Mouse (Mus musculus): ENCODE measurements at regions not wholly inside any gene's neighbourhood (a gene's known extent, or its start where the extent isn't known, plus 50 kb on each side); places are given as distances from the start of the nearest gene placed in this dataset.

DNA sequence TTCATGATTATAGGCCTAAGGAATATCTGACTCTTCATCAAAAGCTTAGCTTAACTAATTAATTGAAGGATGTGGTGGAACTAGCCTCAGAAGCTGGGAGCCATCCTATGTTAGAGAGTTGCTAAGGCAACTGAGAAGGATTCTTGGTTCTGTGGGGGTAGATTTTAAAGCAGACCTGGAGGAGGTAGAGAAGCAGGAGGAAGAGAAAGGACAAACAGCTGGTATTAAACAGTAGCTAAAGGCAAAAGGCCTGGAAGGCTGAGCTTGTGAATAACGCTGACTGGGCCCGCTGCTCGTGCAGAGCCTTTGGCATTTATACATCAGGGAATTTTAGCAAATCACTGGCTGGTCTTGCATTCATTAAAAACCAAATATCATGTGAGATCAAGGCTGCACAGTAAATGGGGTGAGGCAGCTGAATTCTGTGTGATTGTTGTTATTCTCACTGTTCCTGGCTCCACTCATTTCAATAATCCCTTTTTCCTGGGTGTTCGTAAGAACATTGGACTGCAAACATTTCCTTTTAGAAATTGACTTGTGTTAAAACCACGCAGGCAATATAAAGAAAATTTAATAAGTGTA lies 121.1 kb upstream of the B430305J03Rik start:
- TF ChIP-seq GATA1 (IDR thresholded peaks at IDR 0.05; ENCODE audit: borderline replicate concordance, low read length) (no peak), FLI1 (IDR thresholded peaks at IDR 0.05; ENCODE audit: low read length) (no peak)

GRCm38 (mm10) chr3:61478861-61479584 lies 113.3 kb upstream of the B430305J03Rik start:
- H3K4me1 ChIP-seq, result peaks cover 46% of the 10 kb centered on the region
- no peaks in the 10 kb centered on the region for H3K9me3 ChIP-seq
- no peak overlapping the region for H3K4me3 ChIP-seq (replicated peaks)
- no peaks in the 10 kb centered on the region for H3K36me3 ChIP-seq (replicated peaks; ENCODE audit: low read length)
- TF ChIP-seq GATA1 (IDR thresholded peaks at IDR 0.05; ENCODE audit: borderline replicate concordance, low read length) (no peak), FLI1 (IDR thresholded peaks at IDR 0.05; ENCODE audit: low read length) (no peak)
- H3K27me3 ChIP-seq (replicated peaks), result no peaks in the 10 kb centered on the region

More for the DNA sequence above, 121.1 kb upstream of the B430305J03Rik start:
- Histone ChIP-seq H3K27me3 (replicated peaks) (no peaks in the 10 kb centered on the region), H3K4me1 (peaks cover 30% of the 10 kb centered on the region), H3K9me3 (no peaks in the 10 kb centered on the region), H3K36me3 (replicated peaks; ENCODE audit: low read length) (no peaks in the 10 kb centered on the region), H3K4me3 (replicated peaks) (no peak overlapping the region)

GRCm38 (mm10) chr3:61475018-61475417 lies 109.3 kb upstream of the B430305J03Rik start:
- peak overlapping the region; percentile 31 for H3K4me3 ChIP-seq (replicated peaks)
- TF ChIP-seq GATA1 (IDR thresholded peaks at IDR 0.05; ENCODE audit: borderline replicate concordance, low read length) (peak; percentile 31; the same call in 1 of the 3 replicates), FLI1 (IDR thresholded peaks at IDR 0.05; ENCODE audit: low read length) (no peak)
- H3K4me1 ChIP-seq, result peaks cover 70% of the 10 kb centered on the region
- H3K27me3 ChIP-seq (replicated peaks), result no peaks in the 10 kb centered on the region
- peaks cover 5% of the 10 kb centered on the region for H3K36me3 ChIP-seq (replicated peaks; ENCODE audit: low read length)
- H3K9me3 ChIP-seq, result no peaks in the 10 kb centered on the region

DNA sequence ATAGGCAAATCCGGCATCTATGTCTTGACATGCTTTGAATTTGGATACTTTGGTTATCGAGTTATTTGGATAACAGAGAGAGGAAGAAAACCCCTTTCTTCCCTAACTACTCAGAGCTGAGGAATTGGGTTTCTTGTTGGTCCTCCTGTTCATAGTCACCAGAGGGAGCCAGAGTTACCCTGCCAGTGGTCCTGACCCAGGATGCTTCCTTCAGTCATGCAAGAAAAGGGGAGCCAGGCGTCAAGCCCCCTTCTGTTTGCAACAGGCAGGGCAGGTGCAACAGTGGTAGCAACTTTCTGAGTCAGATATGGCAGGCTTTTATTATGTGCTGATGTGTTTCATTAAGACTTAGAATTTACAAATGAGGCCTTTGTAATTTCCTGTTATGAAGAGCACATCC lies 101.4 kb upstream of the B430305J03Rik start:
- TF ChIP-seq GATA1 (IDR thresholded peaks at IDR 0.05; ENCODE audit: borderline replicate concordance, low read length) (no peak), FLI1 (IDR thresholded peaks at IDR 0.05; ENCODE audit: low read length) (no peak)
- H3K9me3 ChIP-seq, result no peaks in the 10 kb centered on the region
- no peak overlapping the region for H3K4me3 ChIP-seq (replicated peaks)
- H3K4me1 ChIP-seq, result peaks cover 50% of the 10 kb centered on the region
- H3K27me3 ChIP-seq (replicated peaks), result no peaks in the 10 kb centered on the region
- peaks cover 5% of the 10 kb centered on the region for H3K36me3 ChIP-seq (replicated peaks; ENCODE audit: low read length)

DNA sequence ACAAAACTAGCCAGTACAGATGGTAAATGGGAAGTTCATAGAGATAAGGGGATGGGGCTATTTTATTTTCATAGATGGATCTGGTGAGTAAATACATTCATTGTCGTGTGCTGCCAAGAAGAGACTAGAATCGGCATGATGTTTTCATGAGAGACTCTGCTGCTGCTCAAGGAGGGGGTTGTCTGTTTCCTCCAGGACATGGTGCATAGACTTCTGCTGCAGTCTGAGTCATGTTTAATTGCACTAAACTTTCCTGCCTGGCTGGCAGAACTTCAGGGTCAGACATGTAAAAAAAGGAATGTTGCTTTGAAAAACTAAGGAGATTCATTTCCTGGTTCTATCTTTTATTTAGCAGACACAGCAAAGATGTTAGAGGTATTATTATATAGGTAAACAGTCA lies 100.9 kb upstream of the B430305J03Rik start:
- Histone ChIP-seq H3K9me3 (no peaks in the 10 kb centered on the region), H3K4me1 (peaks cover 46% of the 10 kb centered on the region), H3K27me3 (replicated peaks) (no peaks in the 10 kb centered on the region), H3K4me3 (replicated peaks) (no peak overlapping the region), H3K36me3 (replicated peaks; ENCODE audit: low read length) (peaks cover 5% of the 10 kb centered on the region)
- no peak for TF ChIP-seq GATA1 (IDR thresholded peaks at IDR 0.05; ENCODE audit: borderline replicate concordance, low read length)
- TF ChIP-seq FLI1 (IDR thresholded peaks at IDR 0.05; ENCODE audit: low read length), result no peak

DNA sequence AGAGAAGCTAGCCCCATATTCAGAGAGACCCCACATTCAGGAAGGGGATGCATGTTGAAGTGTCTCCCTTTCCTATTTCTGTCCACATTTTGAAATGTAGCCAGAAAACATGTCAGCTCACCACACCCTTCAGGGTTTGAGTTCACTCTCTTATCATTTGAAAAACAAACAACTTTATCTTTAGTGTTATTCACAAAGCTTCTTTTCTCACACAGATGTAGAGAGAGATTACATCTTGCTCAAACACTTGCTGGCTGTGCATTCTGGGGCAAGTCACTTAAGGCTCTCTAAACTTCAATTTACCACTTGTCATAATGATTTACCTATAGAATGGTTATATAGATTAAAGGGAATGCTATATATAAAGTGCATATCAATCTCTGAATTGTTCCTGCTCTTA lies 94.3 kb upstream of the B430305J03Rik start:
- TF ChIP-seq FLI1 (IDR thresholded peaks at IDR 0.05; ENCODE audit: low read length), result no peak
- TF ChIP-seq GATA1 (IDR thresholded peaks at IDR 0.05; ENCODE audit: borderline replicate concordance, low read length), result no peak
- H3K4me1 ChIP-seq, result peaks cover 13% of the 10 kb centered on the region

DNA sequence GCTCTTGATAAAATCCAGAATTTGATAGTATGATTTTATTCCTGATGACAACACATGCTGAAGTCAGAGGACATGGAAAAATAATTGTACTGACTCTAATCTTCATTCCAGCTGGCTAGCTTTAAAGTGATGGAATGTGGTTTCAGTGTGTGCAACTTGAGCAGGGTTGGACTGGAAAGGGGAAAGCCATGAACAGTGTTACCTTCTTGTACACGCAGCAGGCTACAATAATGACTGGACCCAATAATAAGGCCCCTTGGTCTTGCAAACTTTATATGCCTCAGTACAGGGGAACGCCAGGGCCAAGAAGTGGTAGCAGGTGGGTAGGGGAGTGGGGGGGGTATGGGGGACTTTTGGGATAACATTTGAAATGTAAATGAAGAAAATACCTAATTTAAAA lies 90.8 kb upstream of the B430305J03Rik start:
- no peak overlapping the region for H3K4me3 ChIP-seq (replicated peaks)
- no peak for TF ChIP-seq FLI1 (IDR thresholded peaks at IDR 0.05; ENCODE audit: low read length)
- TF ChIP-seq GATA1 (IDR thresholded peaks at IDR 0.05; ENCODE audit: borderline replicate concordance, low read length), result no peak
- H3K27me3 ChIP-seq (replicated peaks), result no peaks in the 10 kb centered on the region
- peaks cover 12% of the 10 kb centered on the region for H3K4me1 ChIP-seq
- peaks cover 5% of the 10 kb centered on the region for H3K36me3 ChIP-seq (replicated peaks; ENCODE audit: low read length)
- H3K9me3 ChIP-seq, result peaks cover 6% of the 10 kb centered on the region

More for the DNA sequence above, 94.3 kb upstream of the B430305J03Rik start:
- no peaks in the 10 kb centered on the region for H3K27me3 ChIP-seq (replicated peaks)
- H3K9me3 ChIP-seq, result no peaks in the 10 kb centered on the region
- no peaks in the 10 kb centered on the region for H3K36me3 ChIP-seq (replicated peaks; ENCODE audit: low read length)
- H3K4me3 ChIP-seq (replicated peaks), result no peak overlapping the region

DNA sequence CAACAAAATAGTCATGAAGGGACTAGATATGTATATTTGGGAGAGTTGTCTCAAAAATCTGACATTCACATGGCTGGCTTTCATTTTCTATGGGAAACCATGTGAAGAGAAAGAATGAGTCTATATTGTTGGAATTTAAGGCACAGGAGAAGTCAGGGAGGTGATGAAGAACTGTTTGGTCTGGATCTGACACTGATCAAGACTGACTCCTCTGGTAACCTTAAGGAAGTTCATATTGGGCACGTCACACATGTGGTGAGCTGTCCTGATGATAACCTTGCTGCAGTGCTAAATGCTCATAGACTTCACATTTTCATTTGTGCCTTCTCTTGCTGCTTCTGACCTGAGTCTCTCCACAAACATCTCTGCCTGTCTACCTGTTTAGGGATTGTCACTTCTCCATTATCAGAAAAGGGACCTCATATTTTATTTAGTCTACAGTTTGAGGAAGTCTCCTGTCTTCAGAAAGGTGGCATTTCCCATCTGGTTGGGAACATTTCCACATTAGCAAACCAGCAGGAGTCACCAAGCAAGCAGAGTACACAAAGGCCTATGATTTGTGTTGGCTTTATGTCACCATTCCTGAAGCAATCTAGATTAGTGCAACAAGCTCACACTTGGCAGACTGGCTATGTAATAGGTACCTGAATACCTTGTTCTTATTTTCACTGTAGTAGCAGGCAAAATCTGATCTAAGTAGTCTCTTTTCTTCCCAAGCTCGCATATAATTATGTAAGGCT lies 76.4 kb upstream of the B430305J03Rik start:
- no peaks in the 10 kb centered on the region for H3K36me3 ChIP-seq (replicated peaks; ENCODE audit: low read length)
- H3K4me3 ChIP-seq (replicated peaks), result peak overlapping the region; percentile 42
- H3K27me3 ChIP-seq (replicated peaks), result no peaks in the 10 kb centered on the region
- H3K9me3 ChIP-seq, result no peaks in the 10 kb centered on the region
- peaks cover 26% of the 10 kb centered on the region for H3K4me1 ChIP-seq
- no peak for TF ChIP-seq GATA1 (IDR thresholded peaks at IDR 0.05; ENCODE audit: borderline replicate concordance, low read length)
- no peak for TF ChIP-seq FLI1 (IDR thresholded peaks at IDR 0.05; ENCODE audit: low read length)

DNA sequence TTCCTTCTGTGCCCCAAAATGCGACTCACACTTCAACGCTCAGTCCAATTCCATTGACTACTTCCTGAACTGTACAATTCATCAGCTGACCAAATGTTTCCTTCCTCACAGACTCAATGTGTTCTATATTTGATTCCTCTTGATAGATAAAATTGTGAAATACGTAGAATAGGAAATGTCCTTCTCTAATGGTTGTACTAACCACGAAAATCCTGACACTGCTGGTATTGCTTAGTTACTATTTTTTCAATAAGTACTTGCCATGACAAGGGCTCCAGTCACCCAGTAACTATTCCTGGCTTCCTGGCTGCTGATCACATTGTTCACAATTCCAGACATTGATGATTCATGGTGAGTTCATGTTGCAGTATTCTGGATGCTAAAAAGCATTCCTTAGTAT lies 75.7 kb upstream of the B430305J03Rik start:
- H3K27me3 ChIP-seq (replicated peaks), result no peaks in the 10 kb centered on the region
- no peaks in the 10 kb centered on the region for H3K9me3 ChIP-seq
- TF ChIP-seq GATA1 (IDR thresholded peaks at IDR 0.05; ENCODE audit: borderline replicate concordance, low read length) (no peak), FLI1 (IDR thresholded peaks at IDR 0.05; ENCODE audit: low read length) (no peak)
- H3K4me1 ChIP-seq, result peaks cover 26% of the 10 kb centered on the region
- H3K4me3 ChIP-seq (replicated peaks), result no peak overlapping the region
- H3K36me3 ChIP-seq (replicated peaks; ENCODE audit: low read length), result no peaks in the 10 kb centered on the region

GRCm38 (mm10) chr3:61428713-61429112 lies 63.0 kb upstream of the B430305J03Rik start:
- H3K36me3 ChIP-seq (replicated peaks; ENCODE audit: low read length), result no peaks in the 10 kb centered on the region
- peaks cover 4% of the 10 kb centered on the region; the same call in 1 of the 2 replicates for H3K4me1 ChIP-seq
- no peak overlapping the region for H3K4me3 ChIP-seq (replicated peaks)
- no peaks in the 10 kb centered on the region for H3K9me3 ChIP-seq
- TF ChIP-seq FLI1 (IDR thresholded peaks at IDR 0.05; ENCODE audit: low read length), result no peak
- TF ChIP-seq GATA1 (IDR thresholded peaks at IDR 0.05; ENCODE audit: borderline replicate concordance, low read length), result no peak
- H3K27me3 ChIP-seq (replicated peaks), result no peaks in the 10 kb centered on the region

All from megakaryocyte, embryonic 14.5 days (primary cell).